Mouse (Mus musculus) C2C12 (cell line): ENCODE data around the gene Aven.

Experiments
- CTCF ChIP-seq: IDR thresholded peaks from one replicate; pipeline ENCODE4 v1.5.1; 2011; ENCODE audit not compliant: control insufficient read depth, insufficient read depth, insufficient read length
- FOSL1 ChIP-seq: IDR thresholded peaks from one replicate; pipeline ENCODE4 v1.8.0; 2011; ENCODE audit warnings: mild to moderate bottlenecking, low read length; ENCODE audit not compliant: poor library complexity, insufficient read depth, severe bottlenecking
- MAX ChIP-seq: IDR thresholded peaks from one replicate; pipeline ENCODE4 v1.6.1; 2011; ENCODE audit warnings: mild to moderate bottlenecking, control low read depth

GRCm38 (mm10) chr2:112470961-112471381 is 21.8 kb upstream of the Aven start:
- TF ChIP-seq FOSL1 (no peak), CTCF (no peak), MAX (no peak)
